Mouse (Mus musculus) limb, embryonic 11.5 days (tissue): ENCODE measurements around the gene Heatr4. TPM values are rescaled to one million over a fixed set of nuclear protein-coding genes. Genes with fewer than 3 reads are reported as not detected.
"Not testable (repeated sequence)": the region's sequence is repeated elsewhere in the genome, so short reads cannot be mapped to it uniquely, and the experiment has no call there.

Experiments used
- ATAC-seq: fragments of 200-750 bp; cut with Nextera tagmentation; 2 replicates; pipeline ENCODE4 v1.8.0; 2017; ENCODE audit warnings: low read depth; ENCODE audit not compliant: insufficient number of reproducible peaks, low FRiP score, low TSS enrichment
- DNase-seq: peaks from one replicate; pipeline ENCODE4 v3.0.0-alpha.2; 2015; ENCODE audit warnings: low spot score
- H3K27ac ChIP-seq: fragments of 300-500 bp; sonication (generic); replicated peaks from 2 replicates; pipeline ENCODE4 v1.5.1; 2014; ENCODE audit warnings: low read depth, mild to moderate bottlenecking, low read length
- H3K27me3 ChIP-seq: fragments of 300-500 bp; sonication (generic); 2 replicates; pipeline ENCODE4 v1.6.1; 2014; ENCODE audit warnings: mild to moderate bottlenecking, low read length, mixed read lengths; ENCODE audit not compliant: control insufficient read depth, insufficient read depth
- H3K36me3 ChIP-seq: fragments of 300-500 bp; sonication (generic); 2 replicates; pipeline ENCODE4 v1.6.1; 2014; ENCODE audit warnings: mild to moderate bottlenecking, low read length, moderate library complexity, mixed read lengths; ENCODE audit not compliant: control insufficient read depth, insufficient read depth
- H3K4me1 ChIP-seq: fragments of 300-500 bp; sonication (generic); 2 replicates; pipeline ENCODE4 v1.6.1; 2014; ENCODE audit warnings: low read length, mixed read lengths; ENCODE audit not compliant: control insufficient read depth, insufficient read depth
- H3K4me2 ChIP-seq: fragments of 300-500 bp; sonication (generic); 2 replicates; pipeline ENCODE4 v1.6.1; 2014; ENCODE audit warnings: low read depth, mild to moderate bottlenecking, moderate library complexity; ENCODE audit not compliant: severe bottlenecking
- H3K4me3 ChIP-seq: fragments of 300-500 bp; sonication (generic); 2 replicates; pipeline ENCODE4 v1.5.1; 2014; ENCODE audit warnings: low read depth, low read length
- H3K9ac ChIP-seq: fragments of 300-500 bp; sonication (generic); 2 replicates; pipeline ENCODE4 v1.6.1; 2014; ENCODE audit warnings: mild to moderate bottlenecking, low read length
- H3K9me3 ChIP-seq: fragments of 300-500 bp; sonication (generic); 2 replicates; pipeline ENCODE4 v1.6.1; 2016; ENCODE audit warnings: low read length; ENCODE audit not compliant: control insufficient read depth
- WGBS: fragments of 180-500 bp; shearing (Covaris S2); extraction: QIAGEN DNeasy Blood & Tissue Kit; methylation state at CpG from one replicate; pipeline ENCODE4 v1.1.7; 2014; 5-methylcytosine and 5-hydroxymethylcytosine counted together
- polyA plus RNA-seq: library from polyadenylated mRNA; unstranded; fragments of >200 nt; fragmentation: Nextera tagmentation; extraction: Ambion mirVana; gene quantifications from 2 replicates; pipeline ENCODE4 v1.2.1, GENCODE M21; 2014

Gene Heatr4
- polyA plus RNA-seq, 1 experiment from 2014 or later: not detected

DNA sequence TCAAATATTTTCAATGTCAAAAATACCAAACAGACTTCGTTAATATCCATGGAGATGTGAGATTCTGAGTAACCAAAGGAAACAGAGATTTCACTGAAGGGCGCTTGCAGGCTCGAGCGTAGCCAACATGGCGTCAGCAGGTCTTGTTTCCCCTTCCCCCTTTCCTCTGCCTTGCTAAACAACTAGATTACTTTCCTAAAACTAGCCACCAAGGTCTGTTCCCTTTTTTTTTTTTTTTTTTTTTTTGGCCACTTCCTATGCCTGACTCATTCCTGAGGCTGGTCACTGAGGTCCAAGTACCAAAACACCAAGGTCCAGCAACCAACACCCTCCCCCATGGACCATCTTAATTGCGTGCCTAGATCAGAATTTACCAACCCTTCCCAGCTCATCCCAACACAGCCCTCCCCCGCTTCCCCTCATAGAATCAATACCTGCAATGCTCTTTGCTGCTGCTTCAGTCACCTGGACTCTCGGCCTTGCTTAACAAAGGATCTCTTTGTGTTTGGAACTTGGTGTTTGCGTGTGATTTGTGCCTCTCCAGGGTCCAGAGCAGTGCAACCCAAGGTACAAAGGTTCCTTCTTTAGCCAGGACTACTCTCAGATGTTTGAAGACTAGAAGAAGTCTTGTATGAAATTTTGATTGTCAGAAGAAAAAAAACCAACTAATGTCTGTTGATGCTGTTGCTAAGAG lies 38.5 kb upstream of the Heatr4 start:
- no peak overlapping the region for H3K27ac ChIP-seq
- no peak overlapping the region for H3K4me3 ChIP-seq
- 85% methylated on average over 9 of the region's 9 CpGs for WGBS

DNA sequence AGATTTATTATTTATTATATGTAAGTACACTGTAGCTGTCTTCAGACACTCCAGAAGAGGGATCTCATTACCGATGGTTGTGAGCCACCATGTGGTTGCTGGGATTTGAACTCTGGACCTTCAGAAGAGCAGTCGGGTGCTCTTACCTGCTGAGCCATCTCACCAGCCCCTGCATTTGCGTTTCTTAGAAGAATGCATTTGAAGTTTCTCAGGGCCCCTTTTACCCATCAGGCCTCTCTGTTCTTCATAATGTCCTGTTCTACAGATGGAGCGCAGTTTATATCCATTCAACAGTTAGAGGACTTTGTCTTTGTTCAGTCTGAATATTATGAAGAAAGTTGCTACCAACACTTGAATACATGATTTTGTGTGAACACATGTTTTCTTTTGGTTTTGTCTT lies 37.6 kb upstream of the Heatr4 start:
- not testable (repeated sequence) for H3K27ac ChIP-seq, ATAC-seq, H3K27me3 ChIP-seq, H3K4me1 ChIP-seq, DNase-seq, H3K9me3 ChIP-seq, H3K36me3 ChIP-seq, H3K4me3 ChIP-seq, H3K4me2 ChIP-seq, H3K9ac ChIP-seq
- WGBS: 90% methylated on average over 4 of the region's 4 CpGs

More for the DNA sequence above, 38.5 kb upstream of the Heatr4 start:
- no peaks in the 10 kb centered on the region for H3K27me3 ChIP-seq
- ATAC-seq: no peak
- H3K4me2 ChIP-seq: no peak overlapping the region
- H3K9ac ChIP-seq: no peak overlapping the region
- H3K4me1 ChIP-seq: no peaks in the 10 kb centered on the region
- DNase-seq: peak; percentile 31
- no peaks in the 10 kb centered on the region for H3K9me3 ChIP-seq
- no peaks in the 10 kb centered on the region for H3K36me3 ChIP-seq

DNA sequence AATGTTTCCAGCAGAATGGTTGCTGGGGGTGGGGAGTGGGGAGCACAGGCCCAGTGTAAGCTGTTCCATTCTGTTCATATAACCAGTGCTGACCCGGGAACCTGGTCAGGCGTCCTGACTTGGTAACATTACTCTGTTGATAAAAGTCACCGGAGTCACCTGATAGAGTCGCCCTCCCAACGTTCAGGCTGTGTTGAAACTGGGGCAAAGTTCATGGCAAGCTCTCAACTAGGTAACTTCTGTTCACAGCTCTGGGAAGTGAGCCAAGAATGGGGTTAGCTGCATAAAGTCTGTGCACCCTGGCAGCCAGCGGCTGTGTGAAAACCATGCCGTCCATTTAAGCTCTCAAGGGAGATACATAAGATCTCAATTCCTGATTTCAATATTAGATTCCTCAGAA lies 35.9 kb upstream of the Heatr4 start:
- H3K9me3 ChIP-seq, ATAC-seq, H3K9ac ChIP-seq, H3K36me3 ChIP-seq, H3K4me1 ChIP-seq, DNase-seq, H3K4me2 ChIP-seq, H3K27ac ChIP-seq, H3K27me3 ChIP-seq, H3K4me3 ChIP-seq: not testable (repeated sequence)
- WGBS: 84% methylated on average over 7 of the region's 7 CpGs

DNA sequence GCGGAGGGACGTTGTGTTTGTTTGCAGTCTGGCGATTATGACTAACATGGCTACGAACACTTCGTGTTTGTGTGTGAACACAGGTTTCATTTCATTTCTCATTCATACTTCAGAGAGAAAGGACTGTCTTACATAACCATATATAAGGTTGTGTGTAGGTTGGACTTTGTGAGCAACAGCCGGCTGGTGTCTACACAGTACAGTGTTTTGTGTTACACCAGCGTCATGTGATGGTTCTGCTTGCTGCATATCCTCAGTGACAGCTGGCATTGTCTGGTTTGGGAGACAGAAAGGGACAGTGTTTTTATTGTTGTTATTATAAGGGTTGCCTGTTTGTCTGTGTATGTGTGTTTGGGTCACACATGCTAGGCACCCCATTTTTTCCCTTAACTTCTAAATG lies 29.0 kb upstream of the Heatr4 start:
- H3K4me2 ChIP-seq: no peak overlapping the region
- no peak overlapping the region for H3K27ac ChIP-seq
- H3K4me3 ChIP-seq: no peak overlapping the region
- H3K27me3 ChIP-seq: no peaks in the 10 kb centered on the region
- DNase-seq: no peak
- H3K36me3 ChIP-seq: no peaks in the 10 kb centered on the region
- 95% methylated on average over 7 of the region's 7 CpGs for WGBS
- H3K9ac ChIP-seq: no peak overlapping the region
- no peaks in the 10 kb centered on the region for H3K9me3 ChIP-seq
- peaks cover 3% of the 10 kb centered on the region; the same call in 1 of the 2 replicates for H3K4me1 ChIP-seq
- ATAC-seq: no peak

DNA sequence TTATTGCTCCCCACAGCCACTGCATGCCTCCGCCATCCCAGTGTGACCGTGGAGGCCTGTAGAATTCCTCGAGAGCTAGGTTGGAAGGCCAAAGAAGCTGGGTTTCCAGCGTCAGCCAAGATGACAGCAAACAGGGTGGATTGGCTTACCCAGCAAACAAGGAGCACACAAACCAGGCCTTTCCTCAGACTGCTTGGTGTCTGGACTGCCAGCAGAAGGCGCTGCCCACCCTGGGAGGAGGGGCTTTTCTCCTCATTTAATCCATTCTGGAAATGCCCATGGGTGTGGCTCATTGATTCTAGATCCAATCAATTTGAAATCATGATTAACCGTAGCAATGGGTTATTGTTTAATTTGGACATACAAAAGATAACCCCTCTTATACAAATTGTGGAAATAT lies 28.5 kb upstream of the Heatr4 start:
- no peak for DNase-seq
- Histone ChIP-seq H3K27me3 (no peaks in the 10 kb centered on the region), H3K36me3 (no peaks in the 10 kb centered on the region), H3K4me3 (no peak overlapping the region), H3K9me3 (no peaks in the 10 kb centered on the region), H3K4me1 (peaks cover 3% of the 10 kb centered on the region; the same call in 1 of the 2 replicates), H3K9ac (no peak overlapping the region), H3K27ac (no peak overlapping the region), H3K4me2 (no peak overlapping the region)
- ATAC-seq: no peak
- 80% methylated on average over 6 of the region's 6 CpGs for WGBS

DNA sequence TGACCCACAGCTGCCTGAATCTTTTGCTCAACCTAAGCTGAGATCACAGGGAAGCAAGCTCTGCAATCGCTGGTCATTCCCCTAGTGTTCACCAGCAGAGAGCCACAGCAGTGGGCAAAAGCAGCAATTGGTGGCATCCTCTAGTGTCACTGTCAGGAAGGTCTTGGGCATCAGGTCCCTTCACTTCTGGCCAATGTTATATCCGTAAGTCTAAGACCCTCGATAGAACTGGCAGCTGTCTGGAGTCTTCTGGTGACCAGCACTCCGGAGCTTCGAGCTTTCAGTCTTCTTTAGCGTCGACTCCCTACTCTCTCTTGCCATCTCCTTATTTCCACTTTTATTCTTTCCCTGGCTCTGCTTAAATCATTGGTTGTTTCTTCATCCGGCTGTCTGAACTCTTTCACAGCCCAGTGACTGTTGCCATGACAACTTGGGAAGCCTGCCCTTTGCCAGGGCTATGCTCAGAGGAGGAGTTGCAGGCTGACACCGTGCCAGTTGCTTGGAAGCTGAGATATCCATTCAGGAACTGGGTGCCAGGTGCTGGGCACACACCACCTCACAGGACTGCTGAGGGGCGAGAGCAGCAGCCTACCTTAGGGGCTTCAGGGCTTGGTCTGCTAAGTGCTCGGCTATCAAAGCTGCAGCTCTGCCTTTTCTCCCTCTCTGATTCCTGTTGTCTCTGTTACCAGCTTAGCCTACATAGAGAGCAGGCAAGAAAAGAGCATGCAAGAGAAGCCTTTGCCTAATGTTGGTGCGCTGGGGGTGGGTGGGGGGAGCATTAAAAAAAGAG lies 26.8 kb upstream of the Heatr4 start:
- Histone ChIP-seq H3K27me3 (no peaks in the 10 kb centered on the region), H3K9me3 (no peaks in the 10 kb centered on the region), H3K4me1 (peaks cover 3% of the 10 kb centered on the region; the same call in 1 of the 2 replicates), H3K4me3 (no peak overlapping the region), H3K27ac (no peak overlapping the region), H3K36me3 (no peaks in the 10 kb centered on the region), H3K4me2 (no peak overlapping the region), H3K9ac (no peak overlapping the region)
- ATAC-seq (no peak), DNase-seq (peak; percentile 35)
- WGBS: 66% methylated on average over 12 of the region's 12 CpGs

DNA sequence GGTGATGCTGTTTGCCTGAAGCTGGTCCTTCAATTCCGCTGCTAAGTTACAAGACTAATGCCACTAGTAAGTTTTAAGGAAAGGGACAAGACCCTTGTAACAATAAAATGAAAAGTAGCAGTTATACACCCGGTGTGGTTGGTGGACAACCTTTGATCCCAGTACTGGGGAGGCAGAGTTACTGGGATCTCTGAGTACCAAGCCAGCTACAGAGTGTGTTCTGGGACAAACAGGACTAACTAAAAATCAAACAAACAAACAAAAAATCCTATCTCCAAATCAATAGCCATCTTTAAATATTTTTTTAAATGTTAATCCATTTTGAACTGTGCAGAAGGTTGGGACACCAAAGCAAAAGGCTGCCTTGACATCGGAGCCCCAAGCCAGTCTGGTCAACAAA lies 25.5 kb upstream of the Heatr4 start:
- DNase-seq (no peak), ATAC-seq (no peak)
- H3K4me2 ChIP-seq: no peak overlapping the region; the same call in 1 of the 2 replicates
- H3K9ac ChIP-seq: no peak overlapping the region
- H3K9me3 ChIP-seq: no peaks in the 10 kb centered on the region
- H3K4me3 ChIP-seq: no peak overlapping the region
- no peaks in the 10 kb centered on the region for H3K36me3 ChIP-seq
- 71% methylated on average over 3 of the region's 3 CpGs for WGBS
- peaks cover 3% of the 10 kb centered on the region; the same call in 1 of the 2 replicates for H3K4me1 ChIP-seq
- H3K27me3 ChIP-seq: no peaks in the 10 kb centered on the region
- no peak overlapping the region for H3K27ac ChIP-seq

DNA sequence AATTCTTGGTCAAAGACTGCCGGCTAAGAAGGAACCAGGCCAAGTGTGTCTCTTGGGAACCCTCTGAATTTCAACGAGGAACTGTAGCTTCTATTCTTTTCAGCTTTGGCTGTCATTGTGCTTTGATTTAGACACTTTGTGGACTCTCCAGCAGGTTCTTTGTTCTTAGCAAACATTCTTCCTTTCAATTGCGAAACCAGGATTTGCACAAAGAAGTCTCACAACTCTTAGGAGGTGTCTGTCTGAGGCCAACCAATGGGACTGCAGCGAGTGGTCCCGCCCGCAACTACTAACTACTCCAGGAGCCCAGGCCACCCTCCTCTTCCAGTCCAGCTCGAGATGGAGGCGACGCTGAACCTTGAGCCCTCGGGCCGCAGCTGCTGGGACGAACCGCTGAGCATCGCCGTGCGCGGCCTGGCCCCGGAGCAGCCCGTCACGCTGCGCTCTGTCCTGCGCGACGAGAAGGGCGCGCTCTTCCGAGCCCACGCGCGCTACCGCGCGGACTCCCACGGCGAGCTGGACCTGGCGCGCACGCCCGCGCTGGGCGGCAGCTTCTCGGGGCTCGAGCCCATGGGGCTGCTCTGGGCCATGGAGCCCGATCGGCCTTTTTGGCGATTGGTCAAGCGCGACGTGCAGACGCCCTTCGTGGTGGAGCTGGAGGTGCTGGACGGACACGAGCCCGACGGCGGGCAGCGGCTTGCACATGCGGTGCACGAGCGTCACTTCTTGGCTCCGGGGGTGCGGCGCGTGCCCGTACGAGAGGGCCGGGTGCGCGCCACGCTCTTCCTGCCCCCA lies 24.7 kb upstream of the Heatr4 start, which contains the start of gene Acot1:
Acot1 (plus strand) TSS at position 320 of the 795 bp plus-strand sequence.
- 2% methylated on average over 53 of the region's 70 CpGs for WGBS
- not testable (repeated sequence) for H3K4me1 ChIP-seq, H3K36me3 ChIP-seq, H3K27me3 ChIP-seq, H3K27ac ChIP-seq, H3K9me3 ChIP-seq
- Histone ChIP-seq H3K4me2 (peak within 1 kb of the TSS; percentile 42), H3K9ac (peak within 1 kb of the TSS; percentile 67), H3K4me3 (peak within 1 kb of the TSS; percentile 35)
- peak; percentile 77 for DNase-seq
- peak; percentile 94; the same call in 1 of the 2 replicates for ATAC-seq
